Mouse (Mus musculus) cerebellum, adult 9-11 months (tissue): ENCODE results near the gene 5730596B20Rik.
A peak's percentile ranks its signal among the peaks of the same experiment; 100 is the strongest.

Source experiments
- DNase-seq: peaks from one replicate; pipeline ENCODE4 v3.0.0; 2022

5730596B20Rik gene

DNA sequence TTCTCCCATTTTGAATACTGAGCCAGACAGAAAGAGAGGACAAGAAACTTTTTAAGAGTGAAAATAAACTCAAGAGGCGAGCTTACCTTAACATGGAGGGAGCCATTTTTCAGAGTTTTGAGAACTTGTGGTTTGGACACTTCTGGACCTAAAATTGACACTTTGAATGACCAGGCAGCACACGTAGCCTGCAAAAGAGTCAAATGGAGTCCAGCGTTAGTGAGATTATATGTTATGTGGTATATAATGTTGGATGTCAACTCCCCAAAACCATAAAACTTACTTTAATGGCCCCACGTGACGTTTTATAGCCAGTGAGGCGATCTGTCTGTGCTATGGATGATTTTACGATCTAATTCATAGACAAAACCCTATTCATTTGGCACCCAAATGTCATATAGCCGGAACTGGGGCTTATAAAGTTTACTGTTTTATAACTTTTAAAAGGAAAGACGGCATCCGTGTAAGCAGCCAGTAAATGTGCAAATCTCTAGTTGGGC is 23.5 kb downstream of the 5730596B20Rik start:
- no peak for DNase-seq

DNA sequence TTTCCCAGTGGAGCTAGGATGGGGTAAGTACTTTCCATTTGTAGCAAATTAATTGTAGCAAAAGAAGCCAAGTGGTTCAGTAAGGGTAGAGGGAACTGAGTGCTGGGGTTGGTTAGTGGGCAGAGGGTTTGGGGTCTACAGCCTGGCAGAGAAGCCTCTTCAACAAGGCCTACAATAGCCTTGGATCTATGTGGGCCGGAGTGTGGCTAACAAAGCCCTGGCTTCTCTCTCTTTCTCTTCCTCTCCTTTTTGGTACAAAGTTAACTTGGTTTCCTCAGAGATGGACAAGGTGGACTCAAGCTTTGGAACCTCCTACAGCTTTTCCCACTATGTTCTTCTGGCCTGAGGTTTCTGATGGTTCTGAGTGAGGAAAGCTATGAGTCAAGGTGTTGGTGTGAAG is 24.0 kb downstream of the 5730596B20Rik start:
- DNase-seq: no peak

GRCm38 (mm10) chr6:52202362-52203120 is 25.2 kb downstream of the 5730596B20Rik start:
- DNase-seq: no peak

GRCm38 (mm10) chr6:52203121-52203370 is 25.7 kb downstream of the 5730596B20Rik start:
- no peak for DNase-seq

DNA sequence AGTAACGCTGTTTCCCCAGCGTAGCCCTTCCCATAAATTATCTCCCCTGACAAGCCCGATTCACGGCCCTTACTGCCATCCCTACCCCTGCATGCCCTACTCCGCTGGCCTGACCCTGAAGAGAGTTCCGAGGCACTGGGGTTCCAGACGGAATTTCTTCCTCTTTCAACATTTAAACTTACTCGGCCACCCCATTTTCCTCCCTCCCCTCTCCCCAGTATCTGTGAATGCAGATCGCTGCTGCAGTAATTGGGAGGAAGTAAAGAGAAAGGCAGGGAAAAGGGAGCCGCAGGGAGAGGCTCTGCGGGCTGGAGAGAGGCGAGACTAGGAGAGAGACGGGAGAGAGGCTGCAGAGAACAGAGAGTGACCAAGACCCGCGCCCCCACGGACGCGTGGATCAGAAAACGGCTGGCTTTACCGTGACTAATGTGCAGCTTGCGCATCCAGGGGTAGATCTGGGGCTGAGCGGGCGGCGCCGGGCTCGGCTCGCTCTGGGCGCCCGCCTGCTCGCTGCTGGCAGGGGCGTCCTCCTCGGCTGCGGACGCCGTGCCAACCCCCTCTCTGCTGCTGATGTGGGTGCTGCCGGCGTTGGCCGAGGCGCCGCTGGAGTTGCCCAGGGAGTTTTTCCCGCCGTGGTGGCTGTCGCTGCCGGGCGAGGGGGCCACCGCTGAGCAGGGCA is 26.2 kb downstream of the 5730596B20Rik start:
- no peak for DNase-seq

GRCm38 (mm10) chr6:52204050-52204752 is 26.9 kb downstream of the 5730596B20Rik start, which contains the start of gene Hoxa5:
TSS of gene Hoxa5 (minus strand) at chr6:52204587.
- no peak for DNase-seq

DNA sequence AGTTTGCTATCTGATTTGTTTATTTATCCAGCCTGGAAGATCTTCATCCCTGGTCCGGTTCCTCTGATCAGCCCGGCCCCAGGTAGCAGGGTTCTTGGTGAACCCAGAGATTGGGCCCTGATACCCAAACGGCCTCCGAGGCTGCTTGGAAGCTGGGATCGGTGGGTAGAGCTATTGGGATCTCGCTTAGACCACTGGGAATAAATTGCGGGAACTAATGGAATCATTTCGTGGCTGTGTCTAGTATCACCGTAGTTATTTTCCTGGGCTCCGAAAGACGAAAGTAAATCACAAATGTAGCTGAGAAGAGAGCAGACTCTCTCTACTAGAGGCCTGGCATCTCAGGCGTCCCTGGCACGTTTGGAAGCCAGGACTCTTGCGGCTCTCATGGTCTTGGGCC is 27.9 kb downstream of the 5730596B20Rik start:
- no peak for DNase-seq

- no peak for DNase-seq
These were observed 28.6 kb downstream of the 5730596B20Rik start for GRCm38 (mm10) chr6:52205638-52206621.

DNA sequence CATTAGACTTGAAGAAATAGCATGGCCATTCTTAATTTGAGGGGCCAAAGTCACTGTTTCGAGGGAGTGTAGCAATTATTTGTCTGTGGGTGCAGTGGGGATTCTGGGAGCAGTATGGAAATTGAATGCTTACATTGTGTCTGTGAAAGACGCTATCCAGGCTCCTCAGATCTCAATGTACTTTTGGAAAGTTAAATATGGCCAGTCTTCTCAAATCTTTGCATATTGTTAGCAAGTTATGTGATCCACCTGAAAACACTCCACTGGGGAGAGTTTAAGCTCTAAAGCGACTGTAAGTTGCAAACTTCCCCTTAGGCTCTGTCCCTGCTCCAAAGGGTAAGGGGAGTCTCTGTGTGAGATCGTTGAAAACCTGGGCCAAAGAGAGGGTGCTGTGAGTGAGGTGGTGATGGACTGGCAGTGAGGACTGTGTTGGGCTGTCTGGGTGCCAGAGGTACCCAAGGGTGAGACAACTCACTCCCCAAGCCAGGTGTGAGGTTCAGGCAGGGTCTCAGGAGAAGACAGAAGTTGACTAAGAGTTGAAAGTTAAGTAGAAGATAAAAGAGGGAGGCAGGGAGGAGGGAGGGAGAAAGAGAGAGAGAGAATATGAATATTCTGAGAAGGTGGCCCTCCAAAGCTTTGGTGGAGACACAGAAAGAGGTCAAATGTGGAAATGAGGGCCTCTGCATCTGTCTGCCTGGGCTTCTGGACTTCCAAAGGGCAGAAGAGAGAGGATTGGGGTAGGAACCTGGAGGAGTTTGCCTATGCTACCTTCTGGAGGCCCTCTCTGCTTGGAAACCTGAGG is 29.8 kb downstream of the 5730596B20Rik start:
- no peak for DNase-seq

- DNase-seq: no peak
These were observed 30.3 kb downstream of the 5730596B20Rik start for GRCm38 (mm10) chr6:52207684-52207976.

DNA sequence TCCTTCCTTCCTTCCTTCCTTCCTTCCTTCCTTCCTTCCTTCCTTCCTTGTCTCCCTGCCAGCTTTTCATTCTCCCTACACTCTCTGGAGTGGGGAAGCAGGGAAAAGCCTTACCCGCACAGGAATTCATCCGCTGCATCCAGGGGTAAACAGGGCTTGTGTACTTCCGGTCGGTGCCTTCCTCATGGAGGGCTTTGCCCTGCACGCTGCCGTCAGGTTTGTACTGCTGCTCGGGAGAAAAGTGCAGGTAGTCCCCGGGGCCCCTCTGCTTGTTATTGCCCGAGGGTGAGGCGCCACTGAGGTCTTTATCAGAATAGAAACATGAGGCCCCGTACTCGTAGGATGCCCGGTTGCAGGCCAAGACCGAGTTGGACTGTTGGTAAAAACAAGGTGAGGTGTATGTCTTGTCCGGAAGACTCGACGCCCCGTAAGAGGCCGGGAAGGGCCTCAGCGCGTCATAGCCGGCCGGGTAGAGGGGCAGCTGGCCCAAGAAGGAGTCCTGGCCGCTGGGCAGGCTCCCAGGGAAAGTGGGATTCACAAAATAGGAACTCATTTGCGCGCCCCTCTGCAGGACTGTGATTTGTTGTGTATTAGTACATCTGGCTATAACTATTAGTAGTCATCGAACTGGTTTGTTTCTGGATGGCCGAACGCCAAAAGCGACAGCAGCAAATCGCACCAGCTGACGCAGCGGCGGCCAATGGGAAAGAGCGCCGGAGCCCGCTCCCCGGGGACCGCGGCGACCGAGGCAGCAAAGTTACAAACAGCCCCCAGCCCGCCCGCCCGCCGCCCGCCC is 31.0 kb downstream of the 5730596B20Rik start, which contains the start of gene Hoxa6:
Gene Hoxa6 (minus strand): TSS at position 651 of the 796 bp plus-strand sequence.
- DNase-seq: no peak

GRCm38 (mm10) chr6:52208868-52209684 is 31.8 kb downstream of the 5730596B20Rik start:
- no peak for DNase-seq

DNA sequence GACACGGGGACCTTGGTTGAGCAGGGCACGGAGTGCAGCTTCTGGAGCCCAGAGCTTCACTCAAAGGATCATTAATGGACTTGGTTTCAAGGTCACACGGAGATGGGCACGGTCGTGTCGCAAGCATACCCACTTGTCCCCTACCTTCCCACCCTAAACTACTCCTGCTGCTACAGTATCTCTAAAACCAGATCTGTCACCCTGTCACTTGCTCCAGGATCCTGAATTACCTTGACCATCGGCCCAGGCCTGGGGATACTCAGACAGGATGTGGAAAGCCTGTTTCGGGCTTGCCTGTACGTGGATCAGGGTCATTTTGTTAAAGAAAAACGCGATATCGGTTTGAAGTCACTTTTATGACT is 32.4 kb downstream of the 5730596B20Rik start:
- DNase-seq: no peak

GRCm38 (mm10) chr6:52211170-52211935 is 34.1 kb downstream of the 5730596B20Rik start:
- DNase-seq: peak; percentile 41

- DNase-seq: no peak
These were observed 34.7 kb downstream of the 5730596B20Rik start for GRCm38 (mm10) chr6:52211961-52212360.

DNA sequence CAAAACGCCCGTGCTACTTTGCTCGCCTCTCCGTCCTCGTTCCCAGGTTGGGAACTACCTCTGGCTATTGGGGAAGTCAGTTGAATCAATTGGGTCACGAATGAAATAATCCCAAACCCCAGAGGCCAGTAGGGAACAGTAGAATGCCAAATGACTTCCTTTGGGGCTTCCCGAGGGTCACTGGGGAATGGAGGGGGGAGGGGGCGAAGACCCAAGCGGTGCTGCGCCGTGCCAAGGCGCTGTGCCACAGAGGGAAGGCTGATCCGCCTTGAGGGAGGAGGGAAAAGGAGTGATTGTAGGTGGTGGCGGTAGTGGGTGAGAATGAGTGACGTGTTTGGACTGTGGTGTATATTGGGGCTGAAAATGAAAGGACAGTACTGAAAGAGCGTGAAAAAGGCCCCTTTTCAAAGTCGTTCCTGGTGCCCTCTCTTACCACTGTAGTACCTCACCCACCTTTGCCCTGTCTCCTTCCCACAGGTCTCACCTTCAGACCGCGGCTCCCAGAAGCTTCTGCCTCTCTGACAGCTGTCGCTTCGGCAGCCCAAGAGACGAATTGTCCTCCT is 35.3 kb downstream of the 5730596B20Rik start:
- no peak for DNase-seq

DNA sequence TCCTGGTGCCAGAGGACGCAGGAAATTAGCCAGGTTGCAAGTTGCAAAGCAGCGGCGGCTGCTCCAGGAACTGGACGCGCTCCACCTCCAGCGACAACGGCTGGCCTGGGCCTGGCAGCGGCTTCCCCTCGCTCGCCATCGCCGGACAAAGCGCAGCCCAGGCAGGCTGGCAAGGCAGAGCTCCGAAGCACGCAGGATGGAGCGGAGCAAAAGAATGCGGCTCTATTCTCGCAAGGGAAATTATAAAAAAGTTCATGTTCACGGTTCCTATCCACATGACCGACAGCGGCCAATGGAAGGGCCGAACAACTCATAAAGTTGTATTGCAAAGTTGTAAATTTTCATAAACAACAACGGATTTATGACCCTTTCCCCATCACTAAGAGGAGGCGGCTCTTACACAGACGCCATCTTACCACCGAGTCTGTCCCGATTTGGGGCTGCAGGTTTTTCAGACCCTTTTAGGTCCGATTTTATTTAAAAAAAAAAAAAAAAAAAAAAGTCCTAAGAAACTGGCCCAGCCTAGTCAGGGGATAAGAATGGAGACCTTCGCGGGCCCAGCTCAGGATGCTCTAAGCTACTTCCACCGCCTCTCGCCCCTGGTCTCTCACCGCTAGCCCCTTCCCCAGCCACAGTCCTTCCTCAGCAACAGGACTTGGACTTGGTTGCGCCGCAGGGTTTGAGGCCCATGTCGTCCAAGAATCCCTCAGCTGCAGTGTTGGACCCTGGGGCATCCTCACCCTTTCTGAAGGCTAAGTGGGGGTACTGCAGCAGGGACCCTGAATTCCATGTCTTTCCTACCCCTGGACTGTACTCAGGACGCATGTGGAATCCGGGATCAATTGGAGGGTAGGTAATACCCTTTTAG is 36.1 kb downstream of the 5730596B20Rik start, which contains the start of the genes Hoxa3 and Gm28308:
Gene Hoxa3 (minus strand): TSS at position 218 of the 868 bp plus-strand sequence.
Gene Gm28308 (minus strand): TSS at position 221 of the 868 bp plus-strand sequence.
- no peak for DNase-seq

DNA sequence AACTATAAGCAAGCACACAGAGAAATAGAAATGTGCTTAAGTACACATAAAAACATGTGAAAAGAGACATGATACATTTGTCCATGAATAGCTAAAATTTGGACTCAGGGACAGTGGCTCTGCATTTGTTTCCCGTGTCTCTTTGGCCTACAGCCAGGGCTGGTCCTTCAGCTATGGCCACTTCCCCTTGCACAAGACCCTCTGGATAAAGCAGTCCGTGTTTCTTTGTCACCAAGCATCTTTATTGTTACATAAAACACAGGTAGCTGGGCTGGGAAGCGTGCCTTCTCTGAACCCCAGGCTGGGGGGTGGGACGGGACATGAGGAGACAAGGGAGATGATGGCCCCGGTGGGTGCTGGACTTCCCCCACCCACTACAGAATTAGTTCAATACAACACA is 37.0 kb downstream of the 5730596B20Rik start:
- DNase-seq: no peak
